Mouse (Mus musculus): ENCODE results near the gene Omd.

Omd gene

DNA sequence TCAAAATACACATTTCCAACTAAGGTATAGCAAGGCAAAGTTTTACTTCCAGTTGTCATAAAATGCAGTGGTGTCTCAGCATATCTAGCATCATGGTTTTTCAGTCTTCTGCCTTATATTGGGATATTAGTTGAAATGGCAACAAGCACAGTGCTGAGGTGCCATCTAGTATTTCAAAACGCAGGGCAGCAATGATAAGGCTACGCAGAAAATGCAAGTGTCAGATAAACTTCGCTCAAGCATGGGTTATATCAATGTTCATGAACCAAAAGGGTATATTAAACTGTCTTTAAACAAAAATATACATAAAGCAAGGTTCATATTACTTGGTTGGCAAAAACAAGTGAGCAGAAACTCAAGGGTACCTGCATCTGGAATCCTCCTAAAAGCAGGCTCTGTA, 34.8 kb downstream of the Omd start:
- DNase-seq = no peak

DNA sequence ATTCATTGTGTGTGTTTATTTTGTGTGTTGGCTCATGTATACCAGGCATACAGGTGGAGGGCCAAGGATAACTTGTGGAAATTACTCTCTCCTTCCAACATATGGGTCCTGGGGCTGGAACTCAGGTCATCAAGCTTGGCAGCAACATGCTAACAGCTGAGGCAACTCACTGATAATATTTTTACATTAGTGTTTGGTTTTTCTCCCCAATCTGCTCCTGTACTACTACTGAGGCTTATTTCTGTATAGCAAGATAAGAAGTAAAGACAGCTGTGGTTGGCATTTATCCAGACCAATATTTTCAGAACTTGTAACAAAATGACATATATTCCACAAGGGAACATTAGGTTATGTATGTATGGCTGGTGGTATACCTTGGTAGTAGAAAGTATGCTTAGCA, 36.1 kb downstream of the Omd start:
- DNase-seq = no peak

DNA sequence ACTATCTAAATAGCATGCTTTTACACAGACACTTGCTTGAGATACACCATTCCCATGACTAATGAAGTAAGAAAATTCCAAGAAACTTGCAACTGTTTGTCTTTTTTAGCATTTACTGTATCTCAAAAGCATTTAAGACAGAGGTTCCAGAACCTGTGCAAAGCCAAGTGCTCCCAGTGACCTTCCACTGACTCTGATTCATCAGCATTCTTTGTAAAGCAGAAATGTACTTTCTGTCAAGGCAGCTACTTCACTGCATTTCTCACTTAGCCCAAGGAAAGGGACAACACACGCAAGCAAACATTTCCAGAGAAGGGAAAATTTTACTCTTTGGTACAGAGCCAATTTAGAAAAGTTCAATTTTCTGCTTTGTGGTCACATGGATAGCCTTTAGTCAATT, 41.0 kb downstream of the Omd start:
- DNase-seq = no peak

GRCm38 (mm10) chr13:49628167-49628566, 45.9 kb downstream of the Omd start:
- DNase-seq = no peak

DNA sequence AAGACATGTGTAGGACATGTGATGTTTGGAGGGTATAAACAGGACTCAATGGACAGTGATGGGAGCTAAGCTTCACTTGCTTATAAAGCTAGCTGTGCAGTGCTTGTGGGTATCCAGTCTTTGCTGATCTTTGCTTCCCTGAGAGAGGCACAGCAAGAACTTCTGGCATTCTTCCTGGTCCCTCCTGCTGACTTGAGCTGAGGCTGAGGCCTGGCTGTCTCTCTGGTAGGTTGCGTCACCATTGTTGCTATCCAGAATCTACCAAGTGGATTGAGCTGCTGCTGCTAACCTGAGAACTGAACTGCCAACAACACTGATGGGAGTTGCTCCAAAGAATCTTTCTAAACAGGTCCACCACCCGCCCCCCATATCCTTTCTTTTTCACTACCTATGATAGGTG, 46.8 kb downstream of the Omd start:
- no peak for DNase-seq

DNA sequence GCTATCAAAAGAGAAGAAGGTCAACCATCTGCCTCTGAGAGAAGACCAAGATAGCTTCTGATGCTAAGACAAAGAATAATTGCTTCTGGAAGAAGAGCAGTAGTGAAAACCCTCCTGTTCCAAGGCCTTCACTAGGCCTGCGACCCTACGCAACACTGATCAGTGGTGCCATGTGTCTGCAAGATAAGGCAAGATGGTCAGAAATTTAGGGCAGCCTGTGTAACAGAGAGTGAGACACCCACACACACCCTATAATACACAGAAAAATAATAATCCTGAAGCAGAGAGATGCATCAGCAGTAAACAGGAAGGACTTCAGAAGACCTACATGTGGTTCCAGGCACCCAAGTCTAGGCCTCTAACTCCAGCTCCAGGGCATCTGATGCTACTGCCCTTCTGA, 57.7 kb downstream of the Omd start:
- DNase-seq = no peak
